Mouse (Mus musculus) E14TG2a.4 (cell line): ENCODE data around the gene Clp1.

Source experiments
- CTCF ChIP-seq: conservative IDR thresholded peaks from 2 replicates; pipeline ENCODE4 v1.5.1; 2014; ENCODE audit warnings: low read length
- NANOG ChIP-seq: IDR thresholded peaks from 2 replicates; pipeline ENCODE4 v1.6.1; 2014; ENCODE audit warnings: borderline replicate concordance, low read length, mixed read lengths
- POU5F1 ChIP-seq: IDR thresholded peaks from 2 replicates; pipeline ENCODE4 v1.6.1; 2014; ENCODE audit warnings: low read length, borderline replicate concordance

DNA sequence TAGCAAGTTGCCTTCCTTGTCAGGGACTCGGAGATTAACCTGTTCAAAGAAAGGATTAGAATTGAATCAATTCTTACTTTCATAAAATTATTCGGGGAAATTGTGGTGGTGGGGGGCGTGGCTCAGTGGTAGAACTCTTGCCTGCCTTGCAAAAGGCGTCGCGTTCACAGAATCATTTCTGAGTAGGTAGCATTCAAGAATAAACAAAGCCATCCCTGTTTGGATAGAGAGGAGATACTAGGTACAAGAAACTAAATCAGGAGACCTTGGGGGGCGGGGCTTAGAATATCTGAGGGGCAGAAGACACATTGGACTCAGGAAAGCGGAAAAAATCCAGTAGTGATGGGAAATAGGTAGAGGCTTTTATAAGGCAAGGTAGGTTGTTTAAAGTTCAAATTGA is 48.1 kb downstream of the Clp1 start, which contains the start of gene Tmx2:
- no peak for TF ChIP-seq CTCF
- TF ChIP-seq POU5F1, result no peak
- TF ChIP-seq NANOG, result no peak
